Comparison of ENCODE assay signal across 25 mouse cellular contexts in genomic region chr11:4736355-4736754, GRCm38 (mm10). TPM values are rescaled to one million over a fixed set of nuclear protein-coding genes. Genes with fewer than 3 reads are reported as not detected.
A peak's percentile ranks its signal among the peaks of the same experiment; 100 is the strongest.
DNase-seq lines count a peak whose midpoint lies in the region; ATAC-seq lines count a peak whose summit lies in the region.
"Had no signal": no experiment of that assay in that cellular context is flagged by ENCODE, and none has a peak within 500 bp of the region (broad histone marks: within the 10 kb centered on the region; RNA-seq: fewer than 3 reads in every experiment).

No protein-coding gene starts in this region.

- H3K9ac ChIP-seq in hindbrain, embryonic 11.5 days (ENCODE audit: low read depth, low read length), result no peak overlapping the region
- H3K9ac ChIP-seq in limb, embryonic 11.5 days (ENCODE audit: low read length), result no peak overlapping the region
- H3K9ac ChIP-seq: embryonic facial prominence, embryonic 13.5 days; forebrain, embryonic 13.5 days; limb, embryonic 13.5 days; liver, embryonic 13.5 days had no signal

- H3K4me3 ChIP-seq in hindbrain, embryonic 11.5 days (ENCODE audit: low read depth, low read length), result no peak overlapping the region
- H3K4me3 ChIP-seq in hindbrain, embryonic 10.5 days, result no peak overlapping the region
- H3K4me3 ChIP-seq in limb, embryonic 11.5 days (ENCODE audit: low read depth, low read length), result no peak overlapping the region
- H3K4me3 ChIP-seq in limb, embryonic 10.5 days, result no peak overlapping the region
- H3K4me3 ChIP-seq: embryonic facial prominence, embryonic 13.5 days; erythroblast, embryonic 14.5 days; forebrain, embryonic 13.5 days; limb, embryonic 13.5 days; liver, embryonic 13.5 days; midbrain, embryonic 10.5 days had no signal

- no peak overlapping the region for H3K27ac ChIP-seq in hindbrain, embryonic 11.5 days (ENCODE audit: low read depth, low read length)
- no peak overlapping the region for H3K27ac ChIP-seq in hindbrain, embryonic 10.5 days
- H3K27ac ChIP-seq in limb, embryonic 11.5 days (replicated peaks; ENCODE audit: low read depth, low read length), result no peak overlapping the region
- no peak overlapping the region for H3K27ac ChIP-seq in limb, embryonic 10.5 days
- H3K27ac ChIP-seq: embryonic facial prominence, embryonic 13.5 days; forebrain, embryonic 13.5 days; limb, embryonic 13.5 days; liver, embryonic 13.5 days; midbrain, embryonic 10.5 days had no signal

- ATAC-seq in hindbrain, embryonic 11.5 days (ENCODE audit: low FRiP score), result 0 out of 2 replicates have a peak, but pooled peaks have one; percentile 17
- 0 out of 2 replicates have a peak, but pooled peaks have one; percentile 6 for ATAC-seq in limb, embryonic 11.5 days (ENCODE audit: insufficient number of reproducible peaks, low FRiP score, low TSS enrichment, low read depth)
- ATAC-seq: activated CD4-positive, CD25-positive, alpha-beta regulatory T cell, adult 4 months; forebrain, embryonic 13.5 days; hindbrain, embryonic 16.5 days had no signal

- H3K4me1 ChIP-seq in hindbrain, embryonic 11.5 days (replicated peaks; ENCODE audit: control insufficient read depth, insufficient read depth, low read length), result no peaks in the 10 kb centered on the region; the same call in 1 of the 2 replicates
- peaks cover 39% of the 10 kb centered on the region for H3K4me1 ChIP-seq in hindbrain, embryonic 10.5 days (replicated peaks)
- H3K4me1 ChIP-seq in limb, embryonic 11.5 days (ENCODE audit: control insufficient read depth, insufficient read depth, low read length), result 0 out of 2 replicates have a peak, but pooled peaks cover 2% of the 10 kb centered on the region
- peaks cover 30% of the 10 kb centered on the region for H3K4me1 ChIP-seq in limb, embryonic 10.5 days
- H3K4me1 ChIP-seq: embryonic facial prominence, embryonic 13.5 days; limb, embryonic 13.5 days had no signal

- no peak overlapping the region for H3K4me2 ChIP-seq in hindbrain, embryonic 11.5 days (replicated peaks; ENCODE audit: low read depth, low read length)
- H3K4me2 ChIP-seq in limb, embryonic 11.5 days (ENCODE audit: low read depth, severe bottlenecking), result no peak overlapping the region
- H3K4me2 ChIP-seq: embryonic facial prominence, embryonic 13.5 days; forebrain, embryonic 13.5 days; limb, embryonic 13.5 days; liver, embryonic 13.5 days had no signal

- no peak for DNase-seq in hindbrain, embryonic 11.5 days (ENCODE audit: low spot score)
- DNase-seq in hindbrain, embryonic 10.5 days (ENCODE audit: low spot score), result no peak
- no peak for DNase-seq in limb, embryonic 11.5 days (ENCODE audit: low spot score)
- no peak for DNase-seq in limb, embryonic 10.5 days (ENCODE audit: low spot score)
- DNase-seq in retina, postnatal 1 day, result peak; percentile 49
- no peak for DNase-seq in retina, embryonic 14.5 days (ENCODE audit: low spot score)
- DNase-seq in frontal cortex, adult 2 months (ENCODE audit: extremely low spot score in 1 of 2, low spot score in 1 of 2), result no peak
- DNase-seq: adrenal gland, adult 8-10 months; cerebellum, adult 11-12 months; cerebellum, postnatal 14 days; gastrocnemius, postnatal 14 days; heart, adult 18-20 months; heart, postnatal 36 days; kidney, adult 11 months; liver, embryonic 13.5 days; thymus, postnatal 14 days had no signal

- no peaks in the 10 kb centered on the region for H3K9me3 ChIP-seq in hindbrain, embryonic 11.5 days (ENCODE audit: control insufficient read depth, low read length)
- no peaks in the 10 kb centered on the region for H3K9me3 ChIP-seq in hindbrain, embryonic 10.5 days
- H3K9me3 ChIP-seq in limb, embryonic 11.5 days (ENCODE audit: control insufficient read depth, low read length), result no peaks in the 10 kb centered on the region
- no peaks in the 10 kb centered on the region for H3K9me3 ChIP-seq in limb, embryonic 10.5 days (replicated peaks)
- H3K9me3 ChIP-seq: embryonic facial prominence, embryonic 13.5 days; forebrain, embryonic 13.5 days; limb, embryonic 13.5 days; liver, embryonic 13.5 days; midbrain, embryonic 10.5 days had no signal

- no peaks in the 10 kb centered on the region; the same call in 1 of the 2 replicates for H3K36me3 ChIP-seq in hindbrain, embryonic 11.5 days (ENCODE audit: control insufficient read depth, insufficient read depth, low read length)
- H3K36me3 ChIP-seq in hindbrain, embryonic 10.5 days, result peaks cover 17% of the 10 kb centered on the region
- H3K36me3 ChIP-seq in limb, embryonic 11.5 days (ENCODE audit: control insufficient read depth, insufficient read depth, low read length), result peaks cover 2% of the 10 kb centered on the region; the same call in 1 of the 2 replicates
- H3K36me3 ChIP-seq in limb, embryonic 10.5 days, result peaks cover 15% of the 10 kb centered on the region
- H3K36me3 ChIP-seq: liver, embryonic 13.5 days had no signal

- H3K27me3 ChIP-seq in hindbrain, embryonic 11.5 days (ENCODE audit: control insufficient read depth, insufficient read depth, low read length), result no peaks in the 10 kb centered on the region
- H3K27me3 ChIP-seq in hindbrain, embryonic 10.5 days (ENCODE audit: insufficient read depth, poor library complexity, severe bottlenecking), result peaks cover 4% of the 10 kb centered on the region
- no peaks in the 10 kb centered on the region for H3K27me3 ChIP-seq in limb, embryonic 11.5 days (ENCODE audit: control insufficient read depth, insufficient read depth, low read length)
- peaks cover 30% of the 10 kb centered on the region for H3K27me3 ChIP-seq in limb, embryonic 10.5 days (ENCODE audit: low read depth, poor library complexity, severe bottlenecking)
- H3K27me3 ChIP-seq: forebrain, embryonic 13.5 days; liver, embryonic 13.5 days had no signal

- WGBS in hindbrain, embryonic 11.5 days, result 39% methylated on average over 6 of the region's 6 CpGs
- WGBS in hindbrain, embryonic 10.5 days, result 44% methylated on average over 6 of the region's 6 CpGs
- 47% methylated on average over 6 of the region's 6 CpGs for WGBS in limb, embryonic 11.5 days
- WGBS in limb, embryonic 10.5 days, result 43% methylated on average over 6 of the region's 6 CpGs

RNA-seq across cellular contexts. Expression of gene Cabp7, which starts 10.2 kb away (rescaled TPM):
- 0.90 and 1.0 TPM in 2 replicates for polyA plus RNA-seq in hindbrain, embryonic 11.5 days (2014; fragmentation: Nextera tagmentation; extraction: Ambion mirVana)
- polyA plus RNA-seq in hindbrain, embryonic 10.5 days (2016; fragmentation: Nextera tagmentation; extraction: Ambion mirVana), result 0.61 and 1.4 TPM in 2 replicates
- polyA plus RNA-seq in limb, embryonic 11.5 days (2014; fragmentation: Nextera tagmentation; extraction: Ambion mirVana), result 0.07 and 0.19 TPM in 2 replicates
- polyA plus RNA-seq in limb, embryonic 10.5 days (2016; fragmentation: Nextera tagmentation; extraction: Ambion mirVana), result 0.10 and 0.13 TPM in 2 replicates
- 14.8 and 15.7 TPM in 2 replicates for polyA plus RNA-seq in frontal cortex, adult 2 months (2012; rRNA removed)
- polyA plus RNA-seq: erythroblast, embryonic 14.5 days; large intestine, adult 2 months; liver, embryonic 13.5 days; spleen, adult 2 months had no signal

RNA-seq across cellular contexts. Expression of gene Zmat5, which starts 31.9 kb away (rescaled TPM):
- polyA plus RNA-seq in hindbrain, embryonic 11.5 days (2014; fragmentation: Nextera tagmentation; extraction: Ambion mirVana), result 80.8 and 82.6 TPM in 2 replicates
- 84.0 and 104 TPM in 2 replicates for polyA plus RNA-seq in hindbrain, embryonic 10.5 days (2016; fragmentation: Nextera tagmentation; extraction: Ambion mirVana)
- polyA plus RNA-seq in limb, embryonic 11.5 days (2014; fragmentation: Nextera tagmentation; extraction: Ambion mirVana), result 77.1 and 78.9 TPM in 2 replicates
- 83.0 and 83.7 TPM in 2 replicates for polyA plus RNA-seq in limb, embryonic 10.5 days (2016; fragmentation: Nextera tagmentation; extraction: Ambion mirVana)
- polyA plus RNA-seq in frontal cortex, adult 2 months (2012; rRNA removed), result 48.6 and 49.5 TPM in 2 replicates

RNA-seq across cellular contexts. Expression of gene Uqcr10, which starts 32.2 kb away (rescaled TPM):
- polyA plus RNA-seq in hindbrain, embryonic 11.5 days (2014; fragmentation: Nextera tagmentation; extraction: Ambion mirVana), result 533 and 550 TPM in 2 replicates
- 696 and 709 TPM in 2 replicates for polyA plus RNA-seq in hindbrain, embryonic 10.5 days (2016; fragmentation: Nextera tagmentation; extraction: Ambion mirVana)
- polyA plus RNA-seq in limb, embryonic 11.5 days (2014; fragmentation: Nextera tagmentation; extraction: Ambion mirVana), result 639 and 641 TPM in 2 replicates
- 672 and 718 TPM in 2 replicates for polyA plus RNA-seq in limb, embryonic 10.5 days (2016; fragmentation: Nextera tagmentation; extraction: Ambion mirVana)
- polyA plus RNA-seq in frontal cortex, adult 2 months (2012; rRNA removed), result 977 and 1,045 TPM in 2 replicates
